Mouse (Mus musculus) cerebellum, adult 11 months (tissue): ENCODE results near the gene Traf7.
A peak's percentile ranks its signal among the peaks of the same experiment; 100 is the strongest.

Experiments used
- DNase-seq: peaks from one replicate; pipeline ENCODE4 v3.0.0; 2022

Gene Traf7

DNA sequence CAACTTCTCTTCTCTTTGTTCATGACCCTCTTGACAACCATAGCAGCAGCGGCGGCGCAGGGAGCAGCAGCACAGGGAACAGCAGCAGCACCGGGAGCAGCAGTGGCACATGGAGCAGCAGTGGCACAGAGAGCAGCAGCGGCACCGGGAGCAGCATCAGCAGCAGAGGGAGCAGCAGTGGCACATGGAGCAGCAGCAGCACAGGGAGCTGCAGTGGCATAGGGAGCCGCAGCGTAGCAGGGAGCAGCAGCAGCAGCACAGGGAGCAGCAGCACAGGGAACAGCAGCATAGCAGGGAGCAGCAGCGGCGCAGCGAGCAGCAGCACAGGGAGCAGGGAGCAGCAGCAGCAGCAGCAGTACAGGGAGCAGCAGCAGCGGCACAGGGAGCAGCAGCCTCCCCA lies 16.9 kb upstream of the Traf7 start:
- no peak for DNase-seq

DNA sequence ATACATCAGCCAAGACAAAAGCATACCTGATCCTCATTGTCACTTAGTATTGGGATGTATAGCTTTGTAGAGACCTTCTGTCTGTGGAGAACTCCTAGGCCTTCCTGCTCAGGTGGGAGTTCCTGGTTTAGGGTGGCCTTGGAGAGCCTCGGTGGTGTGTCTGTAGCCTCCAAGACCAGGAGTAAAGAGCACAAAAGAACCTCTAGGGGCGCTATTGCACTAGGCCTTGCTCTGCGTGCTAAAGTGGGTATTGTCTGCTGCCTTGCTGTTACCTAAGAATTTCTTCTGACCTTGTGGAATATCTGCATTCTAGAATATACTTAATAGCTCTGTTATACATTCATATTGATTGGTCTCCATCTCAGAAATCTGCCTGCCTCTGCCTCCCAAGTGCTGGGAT lies 12.6 kb upstream of the Traf7 start:
- no peak for DNase-seq

DNA sequence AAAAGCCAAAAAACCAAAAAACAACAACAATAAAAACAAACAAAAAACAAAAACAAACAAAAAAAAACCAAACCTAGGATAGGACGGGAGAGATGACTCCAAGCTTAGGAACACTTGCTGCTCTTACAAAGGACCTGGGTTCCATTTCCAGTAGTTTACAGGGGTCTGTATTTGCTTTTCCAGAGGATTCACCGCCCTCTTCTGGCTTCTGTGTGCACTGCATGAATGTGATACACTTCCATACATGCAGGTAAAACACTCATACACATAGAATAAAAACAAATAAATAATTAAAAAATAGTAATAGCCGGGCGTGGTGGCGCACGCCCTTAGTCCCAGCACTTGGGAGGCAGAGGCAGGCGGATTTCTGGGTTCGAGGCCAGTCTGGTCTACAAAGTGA lies 11.2 kb upstream of the Traf7 start:
- DNase-seq: no peak

DNA sequence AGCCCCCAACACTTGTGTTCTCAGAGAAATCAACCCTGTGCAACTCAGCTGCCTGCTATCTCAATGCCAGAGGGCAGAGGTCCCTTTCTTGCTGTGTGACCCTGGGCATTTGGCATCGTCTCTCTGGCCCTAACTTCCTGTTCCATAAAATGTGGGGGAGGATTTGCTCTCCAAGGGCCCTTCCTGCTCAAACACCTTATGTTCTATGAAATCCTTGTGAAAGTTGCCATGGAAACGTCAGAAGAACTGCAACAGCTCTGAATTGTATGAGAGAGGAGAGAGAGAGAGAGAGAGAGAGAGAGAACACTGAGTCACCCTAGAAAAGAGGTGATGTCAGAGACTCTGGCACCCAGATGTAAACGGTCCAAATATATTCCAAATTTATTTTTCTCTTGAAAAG lies 9.8 kb upstream of the Traf7 start:
- DNase-seq: no peak

DNA sequence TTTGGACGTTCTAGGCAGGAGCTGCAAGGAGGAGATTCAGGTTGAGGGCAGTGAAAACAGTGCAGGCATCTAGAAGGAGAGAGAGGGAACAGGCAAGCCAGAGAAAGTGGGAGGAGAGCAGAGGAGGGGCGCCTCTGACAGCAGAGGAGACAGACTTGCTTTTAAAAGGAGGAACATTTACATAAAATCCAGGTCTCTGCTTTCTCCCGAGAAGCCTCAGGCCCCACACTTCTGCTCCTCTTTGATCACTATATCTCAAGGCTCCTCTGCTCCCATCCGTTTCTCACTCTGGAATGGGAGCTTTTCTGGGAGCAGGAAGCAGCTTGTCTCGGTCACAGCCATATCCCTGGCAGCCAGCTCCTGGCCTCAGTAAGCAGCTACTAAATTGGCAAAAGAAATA lies 7.6 kb upstream of the Traf7 start:
- DNase-seq: no peak

DNA sequence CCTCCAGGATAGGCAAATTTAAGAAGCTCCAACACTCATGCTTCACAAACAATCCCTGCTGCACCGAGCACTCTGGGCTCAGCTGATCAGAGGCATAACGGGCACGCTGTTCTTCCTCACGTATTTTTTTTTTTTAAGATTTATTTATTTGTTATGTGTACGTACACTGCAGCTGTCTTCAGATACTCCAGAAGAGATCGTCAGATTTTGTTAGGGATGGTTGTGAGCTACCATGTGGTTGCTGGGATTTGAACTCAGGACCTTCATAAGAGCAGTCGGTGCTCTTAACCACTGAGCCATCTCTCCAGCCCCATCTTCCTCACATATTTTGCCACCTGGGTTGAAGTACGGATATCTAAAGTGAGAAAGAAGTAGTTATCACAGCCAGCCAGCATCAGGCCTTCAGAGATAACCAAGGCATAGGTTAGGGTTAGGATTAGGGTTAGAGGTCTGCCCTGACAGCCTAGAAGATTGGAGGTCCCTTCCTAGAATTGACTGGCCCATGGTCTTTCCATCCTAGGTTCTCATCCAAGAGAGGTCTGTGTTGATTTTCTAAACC lies 6.5 kb upstream of the Traf7 start, which contains the start of gene Rab26:
TSS of gene Rab26 (minus strand) at position 51 of the 559 bp plus-strand sequence.
- no peak for DNase-seq

DNA sequence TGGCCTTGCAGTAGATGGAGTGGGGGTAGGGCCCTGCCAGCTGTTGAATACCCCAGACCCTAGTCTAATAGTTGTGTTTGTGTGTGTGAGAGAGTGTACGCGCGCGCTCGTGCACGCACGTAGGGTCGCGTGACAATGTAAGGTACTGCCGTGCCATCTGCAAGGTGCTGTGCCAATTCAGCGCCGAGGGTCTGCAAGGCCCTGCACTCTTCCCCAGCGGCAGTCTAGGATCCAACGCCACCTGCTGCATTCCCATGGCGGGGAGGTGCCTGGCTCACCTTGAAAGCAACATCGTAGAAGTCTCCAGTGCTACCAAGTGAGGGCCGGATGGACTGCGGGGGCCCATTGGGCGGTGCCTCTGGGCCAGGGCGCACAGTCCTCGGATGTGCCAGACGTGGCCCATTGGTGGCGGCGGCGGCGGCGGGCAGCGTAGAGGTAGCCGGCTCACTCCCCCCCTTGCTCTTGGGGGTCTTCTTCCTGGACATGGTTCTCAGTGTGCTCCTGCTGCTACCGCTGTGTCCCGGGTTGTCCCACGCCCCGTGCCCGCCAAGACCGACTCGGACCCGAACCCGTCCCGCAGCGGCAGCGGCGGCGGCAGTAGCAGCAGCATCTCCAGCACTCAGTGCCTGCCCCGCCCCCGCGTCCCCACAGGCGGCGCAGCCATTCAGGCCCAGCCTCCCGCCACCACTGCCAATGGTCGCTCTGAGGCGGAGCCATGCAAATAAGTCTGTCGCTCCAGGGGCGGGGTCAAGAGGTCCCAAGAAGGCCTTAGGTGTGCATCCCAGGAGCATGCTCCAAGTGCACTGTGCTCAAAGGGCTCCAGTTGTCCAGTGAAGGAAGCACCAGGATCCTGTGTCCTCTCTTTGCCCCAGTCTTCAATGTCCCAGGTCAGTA lies 5.6 kb upstream of the Traf7 start:
- peak; percentile 91 for DNase-seq

DNA sequence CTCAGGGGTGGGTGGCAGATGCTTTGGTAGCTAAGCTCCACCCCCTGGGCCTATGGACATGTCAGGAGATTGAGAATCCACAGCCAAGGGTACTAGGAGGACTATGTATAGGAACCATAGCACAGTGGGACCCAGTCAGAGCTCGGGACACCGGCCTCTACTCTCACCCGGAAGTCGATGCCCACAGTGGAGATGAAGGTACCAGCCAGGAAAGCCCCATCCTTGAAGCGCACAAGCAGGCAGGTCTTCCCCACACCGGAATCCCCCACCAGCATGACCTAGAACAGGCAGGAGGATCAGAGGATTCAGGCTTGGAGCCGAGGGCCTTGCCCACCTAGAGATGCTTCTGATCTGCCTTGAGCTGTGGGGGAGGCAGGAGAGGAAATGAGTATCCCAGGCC lies 4.3 kb upstream of the Traf7 start:
- DNase-seq: no peak

DNA sequence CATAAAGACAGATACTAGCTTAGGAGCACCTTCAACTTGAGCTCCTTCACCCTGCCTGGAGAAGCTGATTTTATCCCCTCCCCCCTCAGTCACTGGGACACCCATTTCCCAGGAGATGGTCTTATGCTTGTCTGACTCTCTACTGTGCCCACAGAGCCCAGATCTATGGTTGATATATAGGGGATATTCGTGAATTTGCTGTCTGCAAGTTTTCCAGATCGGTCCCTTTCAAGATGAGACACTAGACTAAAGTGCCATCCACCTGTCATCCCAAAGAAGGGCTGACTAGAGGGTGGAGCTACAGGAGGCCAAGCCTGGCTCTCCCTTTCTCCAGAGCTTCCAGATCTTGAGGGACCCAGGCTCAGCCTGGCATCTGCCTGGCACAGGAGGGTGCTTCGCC lies 3.3 kb upstream of the Traf7 start:
- DNase-seq: no peak

DNA sequence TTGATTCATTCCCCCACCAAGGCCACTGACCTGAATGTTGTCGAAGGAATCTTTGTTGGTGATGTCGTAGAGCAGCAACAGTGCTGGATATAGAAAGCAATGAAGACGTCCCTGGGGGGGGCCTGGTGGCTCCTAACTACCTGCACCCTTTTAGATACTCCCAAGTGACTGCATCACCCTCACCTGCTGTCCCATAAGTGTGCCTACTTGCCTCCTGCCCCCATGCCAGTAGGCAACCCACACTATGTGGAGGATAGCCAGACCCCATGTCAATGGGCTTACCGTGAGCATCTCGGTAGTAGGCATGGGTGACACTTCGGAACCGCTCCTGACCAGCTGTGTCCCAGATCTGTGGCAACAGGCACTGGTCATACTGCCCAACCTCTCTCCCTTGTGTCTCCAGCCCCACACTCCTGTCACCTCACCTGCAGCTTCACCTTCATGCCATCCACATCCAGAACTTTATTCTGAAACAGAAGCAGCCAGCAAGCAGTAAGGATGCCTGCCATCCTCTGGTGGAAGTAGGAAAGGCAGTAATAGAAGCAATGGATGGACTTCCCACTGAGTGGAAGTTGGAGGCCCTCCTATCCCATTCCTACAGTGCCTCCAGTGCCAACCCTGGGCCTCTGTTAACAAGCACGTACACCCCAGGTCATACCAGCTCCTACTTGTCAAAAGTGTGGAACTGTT lies 2.8 kb upstream of the Traf7 start:
- no peak for DNase-seq

DNA sequence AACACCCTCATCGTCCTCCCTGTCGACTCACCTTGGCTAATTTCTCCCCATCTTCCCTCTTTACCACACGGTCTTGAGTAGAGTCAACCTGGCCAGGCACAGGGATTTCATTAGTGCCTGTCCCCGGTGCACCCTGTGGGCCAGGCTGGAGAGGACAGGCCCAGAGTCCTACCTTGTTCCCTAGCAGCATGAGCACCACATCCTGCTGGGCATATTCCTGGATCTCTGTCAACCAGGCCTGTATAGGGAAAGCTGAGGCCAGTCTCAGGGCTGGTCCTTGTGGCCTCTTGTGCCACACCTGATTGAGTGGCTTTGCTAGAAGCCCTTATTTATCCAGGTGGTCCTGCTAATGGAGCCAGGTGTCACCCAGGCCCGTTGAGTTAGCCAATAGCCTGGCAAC lies 2.1 kb upstream of the Traf7 start:
- DNase-seq: no peak

DNA sequence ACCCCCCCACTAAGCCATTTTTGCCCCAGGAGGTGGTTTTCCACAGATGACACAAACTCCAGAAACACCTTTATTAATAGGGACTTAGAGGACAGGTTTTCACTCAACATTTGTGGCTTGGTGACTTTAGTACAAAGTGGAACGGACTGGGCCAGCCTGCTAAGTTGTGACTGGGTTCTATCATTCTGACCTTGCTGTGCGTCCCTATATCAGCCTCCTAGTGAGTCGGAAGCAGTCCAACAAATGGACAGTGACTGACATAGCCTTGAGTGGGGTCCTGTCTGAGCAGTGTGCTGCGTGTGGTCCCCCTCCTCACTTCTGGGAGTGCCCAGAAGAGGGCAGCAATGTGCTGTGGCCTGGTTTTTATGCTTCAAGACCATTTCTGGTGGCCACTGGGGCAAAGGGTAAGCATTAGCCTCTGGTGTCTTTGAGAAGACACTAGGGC lies 1.3 kb upstream of the Traf7 start:
- DNase-seq: peak; percentile 58

DNA sequence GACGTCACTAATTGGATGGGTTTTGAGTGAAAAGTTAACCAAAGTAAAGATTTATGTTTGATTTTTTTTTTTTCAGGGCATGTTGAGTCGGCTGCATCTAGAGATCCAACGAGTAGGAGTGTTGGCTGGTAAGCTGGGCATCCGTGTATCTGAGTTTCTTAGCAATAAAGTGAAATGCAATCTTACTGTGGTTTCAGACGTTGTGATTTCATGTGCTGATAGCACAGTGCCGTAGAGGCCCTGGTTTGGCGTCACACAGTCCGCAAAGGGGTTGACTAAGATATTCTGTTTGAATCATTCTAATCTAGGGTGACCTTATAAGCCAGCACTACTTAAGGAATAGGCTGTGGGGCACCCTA lies 801 bp upstream of the Traf7 start:
- DNase-seq: no peak

DNA sequence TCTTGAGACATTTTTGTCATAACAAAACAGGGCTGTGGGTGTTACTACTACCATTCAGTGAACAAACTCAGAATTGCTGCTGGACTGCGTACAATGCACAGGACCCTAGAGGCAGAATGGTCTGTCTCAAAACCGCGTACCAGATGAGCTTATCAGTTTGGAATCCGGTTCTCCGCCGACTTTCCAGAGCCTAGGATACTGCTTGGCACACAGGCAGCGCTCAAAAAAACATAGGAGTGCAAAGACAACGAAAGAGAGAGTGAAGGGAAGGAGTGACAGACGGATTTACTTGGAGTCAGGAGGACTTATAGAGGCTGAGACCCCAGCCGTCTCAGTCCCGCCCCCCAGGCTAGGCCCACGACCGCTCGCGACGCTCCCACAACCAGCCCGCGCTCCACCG lies 423 bp downstream of the Traf7 start:
- no peak for DNase-seq

DNA sequence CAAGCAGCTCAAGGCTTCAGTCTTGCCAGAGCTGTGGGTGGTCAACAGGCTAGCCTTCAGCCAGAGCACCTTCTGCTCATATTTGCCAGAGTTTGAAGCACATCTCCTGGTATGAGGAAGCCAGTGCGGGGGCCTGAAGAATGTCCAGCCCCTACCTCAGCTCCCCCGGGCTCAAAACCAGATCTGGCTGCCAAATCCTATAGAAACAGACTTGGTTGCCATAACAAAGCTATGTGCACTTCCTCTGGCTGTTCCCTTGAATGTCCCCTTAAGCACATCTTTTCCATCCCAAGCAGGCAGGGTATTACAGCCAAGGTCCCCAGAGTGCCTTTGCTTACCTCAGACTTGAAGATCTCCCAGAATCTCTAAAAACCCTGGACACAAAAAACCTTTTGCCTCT lies 3.0 kb downstream of the Traf7 start:
- no peak for DNase-seq

DNA sequence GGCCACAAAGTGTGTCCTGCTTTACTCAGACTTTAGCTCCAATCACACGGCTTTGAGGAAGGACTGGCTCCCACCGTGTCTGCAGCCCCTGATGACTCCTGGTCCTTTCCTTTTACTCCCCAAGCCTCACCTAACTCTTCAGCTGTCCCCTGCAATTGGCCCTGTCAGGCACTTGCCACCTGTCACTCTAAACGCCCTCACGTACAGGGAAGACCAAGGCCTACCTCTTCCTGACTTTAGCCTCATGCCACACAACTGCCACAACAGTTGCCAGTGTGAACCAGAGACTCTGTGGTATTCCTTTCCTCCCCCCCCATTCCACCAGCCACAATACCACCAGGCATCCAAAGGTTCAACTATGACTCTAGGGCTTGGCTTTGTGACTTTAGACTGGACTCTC lies 7.3 kb downstream of the Traf7 start:
- no peak for DNase-seq

DNA sequence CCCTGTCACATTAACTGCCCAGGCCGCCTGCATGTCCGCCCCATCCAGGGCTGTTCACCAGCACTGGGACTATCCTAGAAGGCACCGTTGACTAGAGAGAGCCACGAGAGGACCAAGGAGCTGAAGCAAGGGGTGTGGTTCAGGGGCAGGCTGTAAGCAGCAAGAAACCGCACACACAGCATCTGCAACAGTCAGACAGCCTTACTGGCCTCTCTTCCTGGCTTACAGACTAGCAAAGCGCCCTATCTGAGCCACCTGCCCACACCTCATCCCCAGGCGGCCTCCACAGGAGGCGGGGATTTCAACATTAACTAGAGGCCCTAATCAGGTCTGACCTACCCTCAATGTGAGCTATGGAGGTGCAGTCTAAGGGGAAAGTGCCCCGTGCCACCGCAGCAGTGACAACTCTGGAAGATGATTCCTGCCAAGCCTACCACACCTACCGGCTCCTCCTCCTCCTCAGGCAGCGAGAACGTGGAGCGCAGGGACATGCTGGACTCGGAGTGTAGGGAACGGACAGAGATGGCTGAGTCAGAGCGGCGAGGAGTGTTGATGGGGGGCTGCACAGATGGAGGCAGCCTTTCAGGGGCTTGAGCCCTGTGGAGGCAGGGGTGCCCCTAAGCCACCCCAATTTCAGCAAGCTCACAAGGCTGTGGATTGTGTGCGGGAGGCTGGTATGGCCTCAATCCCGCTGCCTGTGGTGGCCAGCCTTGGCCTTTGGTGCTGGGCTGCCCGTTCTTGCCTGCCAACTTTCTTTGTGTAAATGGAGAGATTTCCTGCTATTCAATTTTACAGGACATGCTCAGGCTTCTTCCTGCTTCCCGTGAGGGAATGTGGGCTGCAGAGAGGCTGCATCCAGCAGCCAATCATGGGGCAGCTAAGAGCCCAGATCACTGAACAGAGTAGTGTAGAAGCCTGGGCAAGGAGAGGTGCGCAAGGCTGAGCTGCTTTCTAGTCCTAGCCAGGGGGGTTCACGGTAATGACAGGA lies 13.2 kb downstream of the Traf7 start:
- no peak for DNase-seq

DNA sequence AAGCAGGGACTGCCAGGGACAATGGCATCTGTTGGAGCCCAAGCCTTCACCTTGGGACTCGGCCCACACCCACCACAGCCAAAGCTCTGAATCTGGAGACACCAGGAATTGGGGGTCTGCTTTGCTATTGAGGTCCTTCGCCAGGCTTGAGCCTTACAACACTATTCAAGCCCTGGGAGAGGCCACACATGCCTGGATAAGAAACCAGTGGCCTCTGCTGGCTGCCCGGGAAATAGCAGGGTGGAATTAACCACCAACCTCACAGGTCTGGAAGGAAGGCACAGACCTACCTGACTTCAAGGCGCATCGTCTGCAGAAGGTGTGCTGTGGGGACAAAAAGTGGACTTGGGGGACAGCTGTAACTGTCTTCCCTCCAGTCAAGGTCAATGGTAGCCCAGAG lies 14.1 kb downstream of the Traf7 start:
- no peak for DNase-seq

DNA sequence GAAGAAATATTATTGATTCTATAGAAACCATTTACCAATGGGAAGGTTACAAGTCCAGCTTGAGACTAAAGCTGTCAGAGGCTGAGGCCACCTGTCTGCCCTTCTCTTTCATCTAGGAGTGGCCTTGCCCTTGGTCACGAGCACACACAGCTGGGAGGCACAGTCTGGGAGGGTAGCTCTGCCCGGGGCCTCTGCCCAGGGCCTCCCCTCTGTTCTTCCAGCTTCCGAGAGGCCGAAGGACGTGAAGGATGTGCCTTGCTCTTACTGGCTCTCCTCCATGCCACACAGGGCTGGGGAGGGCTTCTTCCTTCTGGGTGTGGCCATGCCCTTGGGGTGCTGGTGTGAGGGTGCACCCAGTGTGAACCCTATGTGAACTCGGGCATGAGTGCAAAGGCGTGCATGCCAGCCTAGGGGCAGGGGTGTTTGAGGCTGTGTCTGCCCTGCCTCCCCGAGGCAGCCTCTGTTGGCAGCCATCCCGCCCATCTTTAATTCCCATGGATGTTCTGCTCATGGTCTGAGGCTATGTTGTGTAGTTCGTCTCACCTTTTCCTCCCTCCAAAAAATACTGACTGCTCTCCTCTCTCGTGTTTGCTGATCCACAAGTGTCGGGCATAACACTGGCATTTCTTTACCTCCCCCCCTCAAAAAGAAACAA lies 19.8 kb downstream of the Traf7 start:
- no peak for DNase-seq

DNA sequence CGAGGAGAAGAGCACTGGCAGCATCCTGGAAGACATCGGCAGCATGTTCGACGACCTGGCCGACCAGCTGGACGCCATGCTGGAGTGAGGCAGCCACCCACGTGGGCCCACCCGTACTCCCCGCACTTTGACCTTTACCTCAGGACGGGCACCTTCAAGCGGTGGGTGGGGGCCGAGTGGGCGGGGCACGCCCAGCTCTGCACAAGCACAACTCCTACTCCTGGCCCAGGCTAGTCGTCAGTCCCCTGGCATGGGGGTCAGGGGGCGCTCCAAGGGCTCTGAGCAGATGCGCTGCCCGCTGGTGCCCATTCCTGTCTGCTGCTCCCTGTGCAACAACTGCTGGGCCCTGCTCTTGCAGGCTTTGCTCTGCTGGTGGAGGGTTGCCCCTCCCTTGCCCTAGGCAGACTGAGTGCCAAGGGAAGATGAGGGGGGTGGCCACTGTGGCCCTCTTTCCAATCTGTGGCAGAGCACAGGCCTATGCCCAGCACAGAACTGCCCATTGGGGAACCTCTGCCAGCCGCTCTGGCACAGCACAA lies 20.5 kb downstream of the Traf7 start:
- DNase-seq: no peak

DNA sequence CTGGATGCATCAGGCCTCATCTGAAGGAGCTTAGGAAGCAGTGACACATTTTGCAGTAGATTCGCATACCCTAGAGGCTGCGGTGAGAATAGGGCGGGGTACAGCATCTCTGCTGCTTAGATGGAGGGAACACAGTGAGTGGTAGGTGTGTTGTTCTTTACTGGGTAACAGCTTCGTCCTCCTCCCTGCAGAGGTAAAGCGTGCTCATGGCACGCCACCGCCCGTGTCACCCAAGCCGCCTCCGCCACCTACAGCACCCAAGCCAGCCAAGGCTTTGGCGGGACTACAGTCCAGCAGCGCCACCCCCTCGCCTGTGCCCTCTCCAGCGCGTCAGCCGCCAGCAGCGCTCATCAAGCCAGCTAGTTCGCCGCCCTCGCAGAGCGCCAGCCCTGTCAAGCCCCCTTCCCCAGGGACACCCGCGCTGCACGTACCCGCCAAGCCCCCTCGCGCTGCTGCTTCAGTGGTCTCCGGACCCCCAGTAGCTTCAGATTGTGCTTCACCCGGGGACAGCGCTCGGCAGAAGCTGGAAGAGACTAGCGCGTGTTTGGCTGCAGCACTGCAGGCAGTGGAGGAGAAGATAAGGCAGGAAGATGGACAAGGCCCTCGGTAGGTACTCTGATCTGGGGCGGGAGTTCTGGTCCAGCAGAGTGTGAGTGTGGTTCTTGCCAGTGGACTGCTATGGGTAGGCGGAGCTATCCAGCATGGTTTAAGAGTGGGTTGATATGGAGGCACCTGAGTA lies 21.2 kb downstream of the Traf7 start:
- DNase-seq: peak; percentile 53
